Mouse (Mus musculus) MEL (cell line): ENCODE results near the gene Abcb9. TPM values are rescaled to one million over a fixed set of nuclear protein-coding genes. Genes with fewer than 3 reads are reported as not detected.

Experiments used
- DNase-seq: peaks from one replicate; pipeline ENCODE4 v3.0.0; 2011; ENCODE audit warnings: low read depth, low spot score
- H3K27ac ChIP-seq: 2 replicates; pipeline ENCODE4 v1.5.1; 2012; ENCODE audit warnings: low read depth, mild to moderate bottlenecking, control low read depth, low read length, moderate library complexity; ENCODE audit not compliant: control insufficient read depth
- H3K27me3 ChIP-seq, 2 experiments: fragments of 150-350 bp in 1 of 2; sonication (generic) in 1 of 2; 2 replicates each; pipeline ENCODE4 v1.6.1; 2012; ENCODE audit warnings: low read length in 2 of 2, mild to moderate bottlenecking in 2 of 2, improper control_type of control experiment in 1 of 2, moderate library complexity in 1 of 2; ENCODE audit not compliant: insufficient read depth in 2 of 2, control insufficient read depth in 1 of 2
- H3K36me3 ChIP-seq, 2 experiments: 2 replicates each; pipeline ENCODE4 v1.6.1; 2012 to 2014; ENCODE audit warnings: low read length in 2 of 2, improper control_type of control experiment in 1 of 2, inconsistent platforms in 1 of 2, mild to moderate bottlenecking in 1 of 2; ENCODE audit not compliant: insufficient read depth in 2 of 2, control insufficient read depth in 1 of 2
- H3K4me1 ChIP-seq, 2 experiments: fragments of 150-350 bp in 1 of 2; sonication (generic) in 1 of 2; 2 replicates each; pipeline ENCODE4 v1.6.1; 2012; ENCODE audit warnings: low read length in 2 of 2, improper control_type of control experiment in 1 of 2, mild to moderate bottlenecking in 1 of 2; ENCODE audit not compliant: insufficient read depth in 2 of 2, control insufficient read depth in 1 of 2
- H3K4me3 ChIP-seq, 2 experiments: fragments of 150-350 bp in 1 of 2; sonication (generic) in 1 of 2; 2 replicates each; pipeline ENCODE4 v1.5.1; 2012; ENCODE audit warnings: low read depth in 2 of 2, low read length in 2 of 2, mild to moderate bottlenecking in 2 of 2, moderate library complexity in 2 of 2, control low read depth in 1 of 2, improper control_type of control experiment in 1 of 2; ENCODE audit not compliant: control insufficient read depth in 1 of 2, insufficient read depth in 1 of 2
- H3K79me2 ChIP-seq: 2 replicates; pipeline ENCODE4 v1.6.1; 2012; ENCODE audit warnings: mild to moderate bottlenecking, low read length, moderate library complexity; ENCODE audit not compliant: control insufficient read depth, poor library complexity, insufficient read depth
- H3K9ac ChIP-seq: 2 replicates; pipeline ENCODE4 v1.6.1; 2012; ENCODE audit warnings: low read depth, mild to moderate bottlenecking, control low read depth, low read length, moderate library complexity; ENCODE audit not compliant: control insufficient read depth, poor library complexity, severe bottlenecking
- H3K9me3 ChIP-seq: fragments of 150-350 bp; sonication (generic); replicated peaks from 2 replicates; pipeline ENCODE4 v1.6.1; 2012; ENCODE audit warnings: mild to moderate bottlenecking, low read length, improper control_type of control experiment, moderate library complexity; ENCODE audit not compliant: insufficient read depth
- BHLHE40 ChIP-seq: IDR thresholded peaks from 2 replicates; pipeline ENCODE4 v1.6.1; 2012; ENCODE audit warnings: low read depth, mild to moderate bottlenecking, inconsistent platforms, low read length, improper control_type of control experiment, borderline replicate concordance
- CHD2 ChIP-seq: IDR thresholded peaks from 2 replicates; pipeline ENCODE4 v1.6.1; 2011; ENCODE audit warnings: low read length, improper control_type of control experiment
- CTCF ChIP-seq, 3 experiments: IDR thresholded peaks in 2 of 3; conservative IDR thresholded peaks in 1 of 3; 2 replicates each; pipeline ENCODE4 v1.5.1; 2011 to 2012; ENCODE audit warnings: low read length in 3 of 3, low read depth in 2 of 3, mild to moderate bottlenecking in 2 of 3, improper control_type of control experiment in 1 of 3, inconsistent platforms in 1 of 3, mixed read lengths in 1 of 3, moderate library complexity in 1 of 3; ENCODE audit not compliant: control insufficient read depth in 1 of 3, insufficient read depth in 1 of 3, poor library complexity in 1 of 3, severe bottlenecking in 1 of 3
- E2F4 ChIP-seq: IDR thresholded peaks from 2 replicates; pipeline ENCODE4 v1.6.1; 2011; ENCODE audit warnings: low read depth, low read length, improper control_type of control experiment, borderline replicate concordance
- EP300 ChIP-seq, 2 experiments: IDR thresholded peaks; 2 replicates each; pipeline ENCODE4 v1.6.1; 2011; ENCODE audit warnings: improper control_type of control experiment in 2 of 2, low read length in 2 of 2, low read depth in 1 of 2, mild to moderate bottlenecking in 1 of 2
- GABPA ChIP-seq: IDR thresholded peaks from 2 replicates; pipeline ENCODE4 v1.6.1; 2012; ENCODE audit warnings: low read depth, mild to moderate bottlenecking, inconsistent platforms, low read length, improper control_type of control experiment, moderate library complexity
- HCFC1 ChIP-seq: IDR thresholded peaks from 2 replicates; pipeline ENCODE4 v1.6.1; 2012; ENCODE audit warnings: low read depth, mild to moderate bottlenecking, inconsistent platforms, low read length, improper control_type of control experiment, moderate library complexity
- JUND ChIP-seq: IDR thresholded peaks from 2 replicates; pipeline ENCODE4 v1.6.1; 2011; ENCODE audit warnings: low read depth, mild to moderate bottlenecking, improper control_type of control experiment, low read length
- MAFK ChIP-seq: IDR thresholded peaks from 2 replicates; pipeline ENCODE4 v1.6.1; 2011; ENCODE audit warnings: low read depth, mild to moderate bottlenecking, low read length, improper control_type of control experiment, borderline replicate concordance
- MAX ChIP-seq: IDR thresholded peaks from 2 replicates; pipeline ENCODE4 v1.6.1; 2011; ENCODE audit warnings: low read length, improper control_type of control experiment
- MAZ ChIP-seq: IDR thresholded peaks from 2 replicates; pipeline ENCODE4 v1.6.1; 2012; ENCODE audit warnings: low read depth, mild to moderate bottlenecking, inconsistent platforms, low read length, improper control_type of control experiment
- NRF1 ChIP-seq: IDR thresholded peaks from 2 replicates; pipeline ENCODE4 v1.6.1; 2014; ENCODE audit warnings: low read depth, mild to moderate bottlenecking, inconsistent platforms, low read length, improper control_type of control experiment, moderate library complexity; ENCODE audit not compliant: poor library complexity, insufficient read depth, severe bottlenecking
- POLR2AphosphoS2 ChIP-seq: IDR thresholded peaks from 2 replicates; pipeline ENCODE4 v1.6.1; 2011; ENCODE audit warnings: low read length, improper control_type of control experiment
- RCOR1 ChIP-seq: IDR thresholded peaks from 2 replicates; pipeline ENCODE4 v1.6.1; 2012; ENCODE audit warnings: low read depth, mild to moderate bottlenecking, inconsistent platforms, low read length, improper control_type of control experiment
- SIN3A ChIP-seq: IDR thresholded peaks from 2 replicates; pipeline ENCODE4 v1.6.1; 2012; ENCODE audit warnings: low read length, improper control_type of control experiment, inconsistent platforms
- TBP ChIP-seq: IDR thresholded peaks from 2 replicates; pipeline ENCODE4 v1.8.0; 2011; ENCODE audit warnings: low read depth, low read length, improper control_type of control experiment
- TCF12 ChIP-seq: IDR thresholded peaks from 2 replicates; pipeline ENCODE4 v1.6.1; 2014; ENCODE audit warnings: low read depth, mild to moderate bottlenecking, inconsistent platforms, low read length, improper control_type of control experiment, moderate library complexity
- UBTF ChIP-seq: IDR thresholded peaks from 2 replicates; pipeline ENCODE4 v1.6.1; 2012; ENCODE audit warnings: low read depth, mild to moderate bottlenecking, inconsistent platforms, low read length, improper control_type of control experiment, moderate library complexity, borderline replicate concordance; ENCODE audit not compliant: insufficient read depth
- USF1 ChIP-seq: IDR thresholded peaks from 2 replicates; pipeline ENCODE4 v1.6.1; 2014; ENCODE audit warnings: low read depth, mild to moderate bottlenecking, inconsistent platforms, low read length, improper control_type of control experiment, moderate library complexity
- ZKSCAN1 ChIP-seq: IDR thresholded peaks from 2 replicates; pipeline ENCODE4 v1.6.1; 2012; ENCODE audit warnings: low read depth, mild to moderate bottlenecking, inconsistent platforms, low read length, improper control_type of control experiment, moderate library complexity
- polyA plus RNA-seq, 2 experiments: library from polyadenylated mRNA; stranded (reverse) in 1 of 2; unstranded in 1 of 2; fragments of >175 nt in 1 of 2; fragments of >200 nt in 1 of 2; gene quantifications; 2 replicates each; pipeline versions ENCODE4 v1.2.1 to v1.2.4; 2012; ENCODE audit warnings: low replicate concordance in 2 of 2, low read depth in 1 of 2; ENCODE audit not compliant: insufficient read length in 2 of 2, insufficient read depth in 1 of 2, missing spikeins in 1 of 2
- total RNA-seq: library from RNA; depleted of rRNA; stranded (reverse); fragments of 300-350 nt; gene quantifications from 2 replicates; pipeline ENCODE4 v1.2.3, GENCODE M21; 2012

Gene Abcb9
- total and polyA plus RNA-seq, 3 experiments, result 2.4 to 8.1 TPM; not detected in 1

DNA sequence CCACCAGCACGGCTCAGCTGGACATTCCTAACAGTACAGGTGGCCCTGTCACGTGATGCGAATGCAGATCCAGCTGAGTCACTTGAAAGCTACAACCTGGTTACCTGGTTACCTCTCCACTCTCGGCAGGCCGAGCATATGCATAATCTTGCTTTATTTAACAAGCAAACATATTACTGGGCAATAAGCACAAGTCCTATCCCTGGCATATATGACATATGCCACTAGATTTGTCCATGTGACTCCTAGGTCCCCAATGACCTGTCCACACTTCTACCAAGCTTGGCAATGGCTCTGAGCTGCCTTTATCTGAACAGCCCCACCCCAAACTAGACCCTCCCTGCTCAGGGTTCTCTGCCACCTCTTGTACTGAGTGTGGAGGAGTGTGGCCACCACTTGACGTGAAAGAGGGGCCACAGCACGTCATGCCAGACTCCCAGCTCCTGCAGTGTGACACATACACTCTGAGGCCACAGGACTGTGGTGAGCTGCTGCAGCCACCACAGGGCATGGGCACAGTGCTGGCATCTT lies 79.2 kb downstream of the Abcb9 start:
- DNase-seq, result no peak
- TF ChIP-seq TBP, result no peak
- TF ChIP-seq MAFK, result no peak
- TF ChIP-seq EP300 (IDR thresholded peaks at IDR 0.05; ENCODE audit: low read depth in 1 of 2, low read length in 2 of 2), result no peak
- no peak for TF ChIP-seq MAX
- TF ChIP-seq SIN3A, result no peak
- TF ChIP-seq POLR2AphosphoS2, result no peak
- no peak for TF ChIP-seq UBTF
- no peak for TF ChIP-seq TCF12
- TF ChIP-seq CTCF (IDR thresholded peaks at IDR 0.05 in 2 of 3, conservative IDR thresholded peaks at IDR 0.05 in 1 of 3; ENCODE audit: control insufficient read depth in 1 of 3, insufficient read depth in 1 of 3, low read depth in 2 of 3, low read length in 3 of 3, poor library complexity in 1 of 3, severe bottlenecking in 1 of 3), result no peak
- no peak for TF ChIP-seq NRF1
- no peak for TF ChIP-seq RCOR1
- no peak for TF ChIP-seq HCFC1
- no peak for TF ChIP-seq CHD2
- TF ChIP-seq ZKSCAN1, result no peak
- no peak for TF ChIP-seq BHLHE40
- TF ChIP-seq USF1, result no peak
- no peak for TF ChIP-seq GABPA
- TF ChIP-seq MAZ, result no peak
- TF ChIP-seq JUND, result no peak
- no peak for TF ChIP-seq E2F4
- Histone ChIP-seq H3K4me1 (peaks cover 18 to 58% of the 10 kb centered on the region in 2 experiments), H3K27ac (no peak overlapping the region), H3K27me3 (no peaks in the 10 kb centered on the region), H3K9me3 (no peaks in the 10 kb centered on the region), H3K4me3 (no peak overlapping the region), H3K36me3 (peaks cover 5 to 44% of the 10 kb centered on the region in 2 experiments), H3K79me2 (peaks cover 92% of the 10 kb centered on the region), H3K9ac (no peak overlapping the region)

DNA sequence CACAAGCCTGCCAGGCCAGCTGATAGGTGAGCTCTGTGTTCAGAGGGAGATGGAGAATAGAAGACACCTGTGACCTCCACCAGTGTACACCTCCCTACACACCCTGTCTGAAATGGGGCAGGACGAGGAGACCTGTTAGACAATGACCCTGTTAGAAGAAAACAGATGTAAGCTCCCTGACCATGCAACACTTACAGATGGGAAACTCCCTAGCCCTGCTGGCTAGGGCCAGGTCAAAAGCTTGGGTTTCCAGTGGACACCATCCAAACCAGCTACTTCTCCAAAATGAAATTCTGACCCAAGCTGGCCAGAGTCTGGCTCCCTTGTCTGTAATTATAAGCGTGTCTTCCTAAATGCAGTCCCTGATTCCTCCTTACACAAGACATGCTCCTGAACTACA lies 79.9 kb downstream of the Abcb9 start:
- Histone ChIP-seq H3K9ac (no peak overlapping the region), H3K79me2 (peaks cover 87% of the 10 kb centered on the region), H3K4me1 (peaks cover 19 to 58% of the 10 kb centered on the region in 2 experiments), H3K9me3 (no peaks in the 10 kb centered on the region), H3K27ac (no peak overlapping the region), H3K4me3 (no peak overlapping the region), H3K27me3 (no peaks in the 10 kb centered on the region), H3K36me3 (peaks cover 5 to 44% of the 10 kb centered on the region in 2 experiments)
- no peak for TF ChIP-seq UBTF
- TF ChIP-seq USF1, result no peak
- DNase-seq, result no peak
